Mouse (Mus musculus): ENCODE results near the gene Adcy1. TPM values are rescaled to one million over a fixed set of nuclear protein-coding genes. Genes with fewer than 3 reads are reported as not detected.

Gene Adcy1
- polyA plus RNA-seq, 1 experiment from 2014 or later = 0.40 TPM

DNA sequence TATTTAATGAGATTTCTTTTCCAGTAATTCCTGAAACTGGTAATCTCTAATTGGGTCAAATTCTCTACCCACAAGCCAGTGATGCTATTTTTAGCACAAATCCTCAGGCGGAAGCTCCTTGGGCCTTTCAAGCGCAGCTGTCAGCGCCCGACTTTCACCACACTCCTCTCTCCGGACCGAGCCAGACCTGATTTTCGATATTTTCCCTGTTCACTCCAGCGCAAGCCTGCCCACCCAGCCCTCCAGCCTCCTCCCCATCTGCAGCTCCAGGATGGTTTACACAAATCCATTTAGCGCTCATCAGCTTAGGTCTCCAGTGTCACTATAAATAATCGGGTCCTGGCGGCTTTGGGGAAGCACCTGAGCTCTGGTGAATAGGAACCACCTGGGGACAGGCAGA is 7.2 kb upstream of the Adcy1 start:
- no peak overlapping the region for H3K4me2 ChIP-seq (replicated peaks; ENCODE audit: low read depth)
- no peak overlapping the region for H3K27ac ChIP-seq (ENCODE audit: low read depth, low read length)
- H3K27me3 ChIP-seq (replicated peaks; ENCODE audit: control insufficient read depth, insufficient read depth, low read length) = no peaks in the 10 kb centered on the region
- H3K9me3 ChIP-seq (ENCODE audit: control insufficient read depth) = no peaks in the 10 kb centered on the region
- no peaks in the 10 kb centered on the region for H3K4me1 ChIP-seq (replicated peaks; ENCODE audit: control insufficient read depth, insufficient read depth, low read length)
- H3K36me3 ChIP-seq (ENCODE audit: control insufficient read depth, insufficient read depth) = no peaks in the 10 kb centered on the region
- H3K4me3 ChIP-seq (ENCODE audit: low read depth, low read length) = no peak overlapping the region
- no peak for TF ChIP-seq CTCF (IDR thresholded peaks at IDR 0.05; ENCODE audit: low read depth)
- no peak for ATAC-seq
- 33% methylated on average over 11 of the region's 11 CpGs for whole genome bisulfite sequencing
- no peak overlapping the region for H3K9ac ChIP-seq (ENCODE audit: low read depth, low read length)

GRCm38 (mm10) chr11:7057781-7058180 is 5.5 kb upstream of the Adcy1 start:
- Histone ChIP-seq H3K36me3 (ENCODE audit: control insufficient read depth, insufficient read depth) (no peaks in the 10 kb centered on the region), H3K4me2 (replicated peaks; ENCODE audit: low read depth) (no peak overlapping the region), H3K27ac (ENCODE audit: low read depth, low read length) (no peak overlapping the region), H3K27me3 (replicated peaks; ENCODE audit: control insufficient read depth, insufficient read depth, low read length) (peaks cover 6% of the 10 kb centered on the region), H3K4me1 (replicated peaks; ENCODE audit: control insufficient read depth, insufficient read depth, low read length) (no peaks in the 10 kb centered on the region), H3K9ac (ENCODE audit: low read depth, low read length) (no peak overlapping the region), H3K4me3 (ENCODE audit: low read depth, low read length) (no peak overlapping the region), H3K9me3 (ENCODE audit: control insufficient read depth) (no peaks in the 10 kb centered on the region)
- no peak for ATAC-seq
- no peak for TF ChIP-seq CTCF (IDR thresholded peaks at IDR 0.05; ENCODE audit: low read depth)
- 79% methylated on average over 7 of the region's 7 CpGs for WGBS

DNA sequence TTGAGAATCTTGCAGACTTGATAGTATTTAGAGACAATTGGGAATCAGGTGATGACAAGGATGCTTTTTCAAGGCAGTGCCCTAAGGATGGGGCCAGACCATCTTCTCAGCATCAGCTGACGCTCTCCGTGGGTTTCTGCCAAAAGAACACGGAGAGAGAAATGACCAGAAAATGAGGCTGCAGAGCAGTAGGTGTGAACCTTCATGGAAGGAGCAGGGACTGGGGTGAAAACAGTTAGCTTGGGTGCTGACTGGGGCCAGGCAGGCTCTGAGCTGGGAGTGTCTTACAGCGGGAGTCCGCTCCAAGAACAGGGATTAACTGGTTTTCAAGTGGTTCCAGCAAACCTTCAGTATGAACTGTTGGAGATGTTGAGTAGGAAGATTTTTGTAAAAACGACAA is 1.3 kb upstream of the Adcy1 start:
- Histone ChIP-seq H3K9me3 (ENCODE audit: control insufficient read depth) (no peaks in the 10 kb centered on the region), H3K4me1 (replicated peaks; ENCODE audit: control insufficient read depth, insufficient read depth, low read length) (0 out of 2 replicates have a peak, but pooled peaks cover 3% of the 10 kb centered on the region), H3K36me3 (ENCODE audit: control insufficient read depth, insufficient read depth) (no peaks in the 10 kb centered on the region), H3K27me3 (replicated peaks; ENCODE audit: control insufficient read depth, insufficient read depth, low read length) (peaks cover 35% of the 10 kb centered on the region), H3K4me3 (ENCODE audit: low read depth, low read length) (no peak overlapping the region), H3K9ac (ENCODE audit: low read depth, low read length) (no peak overlapping the region), H3K4me2 (replicated peaks; ENCODE audit: low read depth) (no peak overlapping the region), H3K27ac (ENCODE audit: low read depth, low read length) (no peak overlapping the region)
- no peak for TF ChIP-seq CTCF (IDR thresholded peaks at IDR 0.05; ENCODE audit: low read depth)
- WGBS = 44% methylated on average over 6 of the region's 6 CpGs
- no peak for ATAC-seq

- Histone ChIP-seq H3K4me3 (ENCODE audit: low read depth, low read length) (no peak overlapping the region), H3K27me3 (replicated peaks; ENCODE audit: control insufficient read depth, insufficient read depth, low read length) (peaks cover 35% of the 10 kb centered on the region), H3K4me2 (replicated peaks; ENCODE audit: low read depth) (no peak overlapping the region; the same call in 1 of the 2 replicates), H3K4me1 (replicated peaks; ENCODE audit: control insufficient read depth, insufficient read depth, low read length) (0 out of 2 replicates have a peak, but pooled peaks cover 3% of the 10 kb centered on the region), H3K36me3 (ENCODE audit: control insufficient read depth, insufficient read depth) (no peaks in the 10 kb centered on the region), H3K27ac (ENCODE audit: low read depth, low read length) (no peak overlapping the region), H3K9me3 (ENCODE audit: control insufficient read depth) (no peaks in the 10 kb centered on the region), H3K9ac (ENCODE audit: low read depth, low read length) (no peak overlapping the region)
- no peak for ATAC-seq
- WGBS = 14% methylated on average over 10 of the region's 10 CpGs
- no peak for TF ChIP-seq CTCF (IDR thresholded peaks at IDR 0.05; ENCODE audit: low read depth)
Measured at GRCm38 (mm10) chr11:7062566-7062965, 723 bp upstream of the Adcy1 start.

- Histone ChIP-seq H3K4me2 (replicated peaks; ENCODE audit: low read depth) (peak overlapping the region; percentile 89), H3K9ac (ENCODE audit: low read depth, low read length) (no peak overlapping the region), H3K9me3 (ENCODE audit: control insufficient read depth) (no peaks in the 10 kb centered on the region), H3K27ac (ENCODE audit: low read depth, low read length) (no peak overlapping the region), H3K36me3 (ENCODE audit: control insufficient read depth, insufficient read depth) (no peaks in the 10 kb centered on the region), H3K4me3 (ENCODE audit: low read depth, low read length) (peak overlapping the region; percentile 46), H3K4me1 (replicated peaks; ENCODE audit: control insufficient read depth, insufficient read depth, low read length) (0 out of 2 replicates have a peak, but pooled peaks cover 3% of the 10 kb centered on the region), H3K27me3 (replicated peaks; ENCODE audit: control insufficient read depth, insufficient read depth, low read length) (peaks cover 35% of the 10 kb centered on the region)
- WGBS = under 1% methylated on average over 40 of the region's 53 CpGs
- no peak for ATAC-seq
- peak; percentile 1 for TF ChIP-seq CTCF (IDR thresholded peaks at IDR 0.05; ENCODE audit: low read depth)
Measured at GRCm38 (mm10) chr11:7063681-7064267, 485 bp downstream of the Adcy1 start.

- Histone ChIP-seq H3K27me3 (replicated peaks; ENCODE audit: control insufficient read depth, insufficient read depth, low read length) (peaks cover 35% of the 10 kb centered on the region), H3K4me3 (ENCODE audit: low read depth, low read length) (peak overlapping the region; percentile 46), H3K4me1 (replicated peaks; ENCODE audit: control insufficient read depth, insufficient read depth, low read length) (0 out of 2 replicates have a peak, but pooled peaks cover 3% of the 10 kb centered on the region), H3K4me2 (replicated peaks; ENCODE audit: low read depth) (peak overlapping the region; percentile 89), H3K9me3 (ENCODE audit: control insufficient read depth) (no peaks in the 10 kb centered on the region), H3K9ac (ENCODE audit: low read depth, low read length) (no peak overlapping the region), H3K27ac (ENCODE audit: low read depth, low read length) (no peak overlapping the region), H3K36me3 (ENCODE audit: control insufficient read depth, insufficient read depth) (no peaks in the 10 kb centered on the region)
- no peak for ATAC-seq
- TF ChIP-seq CTCF (IDR thresholded peaks at IDR 0.05; ENCODE audit: low read depth) = no peak
- 3% methylated on average over 26 of the region's 26 CpGs for WGBS
Measured at GRCm38 (mm10) chr11:7064484-7065185, 1.3 kb downstream of the Adcy1 start.
